Mouse (Mus musculus) spleen, adult 12 weeks (tissue): ENCODE results near the gene Dgkz.

Experiments
- DNase-seq: peaks from one replicate; pipeline ENCODE4 v3.0.0; 2022; ENCODE audit warnings: low spot score

The Dgkz gene

DNA sequence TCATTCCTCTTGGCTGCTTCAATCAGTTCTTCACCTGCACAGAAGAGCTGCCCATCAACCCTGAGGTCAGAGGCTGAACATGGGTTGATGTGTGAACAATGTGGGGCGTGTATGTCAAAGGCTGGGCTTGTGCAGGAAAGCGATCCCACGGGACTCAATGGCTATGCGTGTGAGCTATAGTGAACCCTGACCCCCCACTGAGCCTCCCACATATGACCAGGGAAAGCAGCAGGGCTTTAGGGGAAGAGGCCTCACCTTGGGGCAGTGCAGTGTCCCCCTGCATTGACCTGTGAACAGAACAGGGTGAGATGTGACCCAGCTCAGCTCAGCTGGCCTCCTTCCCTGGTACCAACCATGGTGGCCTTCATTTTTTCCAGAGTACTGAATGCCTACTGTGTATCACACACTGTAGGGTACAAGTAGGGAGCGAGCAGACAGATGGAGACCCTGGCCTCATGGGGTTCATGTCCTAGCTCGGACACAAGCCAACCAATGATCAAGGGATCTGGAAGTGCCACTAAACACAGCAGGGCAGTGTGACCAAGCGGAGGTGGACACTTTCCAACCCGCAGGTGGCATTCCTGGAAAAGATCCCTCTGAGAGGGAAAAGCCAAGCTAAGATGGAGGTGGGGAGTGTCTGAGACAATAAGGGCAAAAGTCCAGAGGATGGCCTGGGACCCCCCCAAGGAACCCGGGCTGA lies 40.7 kb downstream of the Dgkz start:
- no peak for DNase-seq

GRCm38 (mm10) chr2:91934016-91934415 lies 41.6 kb downstream of the Dgkz start:
- DNase-seq: no peak

- DNase-seq: no peak
These were observed 42.2 kb downstream of the Dgkz start for GRCm38 (mm10) chr2:91933471-91933870.

DNA sequence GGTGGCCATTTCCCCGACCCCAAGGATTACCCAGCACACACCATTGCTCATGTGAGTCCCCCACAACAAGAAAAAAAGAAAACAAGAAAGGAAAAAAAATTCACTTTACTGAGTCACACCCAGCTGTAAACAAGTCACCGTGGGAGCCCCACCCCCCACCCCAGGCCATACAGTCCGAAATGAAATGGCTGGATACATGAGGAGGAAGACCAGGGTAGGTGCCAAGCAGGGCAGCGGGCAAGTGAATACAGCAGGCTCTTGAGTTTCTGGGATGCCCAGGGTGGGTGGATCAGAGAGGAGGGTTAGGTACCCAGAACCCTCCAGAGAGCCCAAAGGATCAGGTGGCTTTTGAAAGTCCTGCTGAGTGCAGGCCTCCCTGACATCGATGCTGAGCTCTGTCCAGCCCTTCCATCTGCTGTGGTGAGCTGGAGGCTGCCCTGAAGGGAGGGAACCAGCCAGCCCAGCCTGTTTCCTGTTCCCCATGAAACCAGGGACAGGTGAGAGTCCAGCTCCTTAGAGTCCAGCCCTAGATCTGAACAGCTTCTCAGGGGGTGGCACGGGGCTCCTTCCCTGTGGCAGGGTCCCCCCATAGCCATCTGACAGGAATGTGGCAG lies 42.8 kb downstream of the Dgkz start:
- DNase-seq: no peak

- DNase-seq: no peak
These were observed 43.4 kb downstream of the Dgkz start, which contains the start of gene Mdk for GRCm38 (mm10) chr2:91932160-91932711. Gene Mdk, minus strand, starts transcription at chr2:91932297.

GRCm38 (mm10) chr2:91931328-91932159 lies 44.1 kb downstream of the Dgkz start:
- no peak for DNase-seq

DNA sequence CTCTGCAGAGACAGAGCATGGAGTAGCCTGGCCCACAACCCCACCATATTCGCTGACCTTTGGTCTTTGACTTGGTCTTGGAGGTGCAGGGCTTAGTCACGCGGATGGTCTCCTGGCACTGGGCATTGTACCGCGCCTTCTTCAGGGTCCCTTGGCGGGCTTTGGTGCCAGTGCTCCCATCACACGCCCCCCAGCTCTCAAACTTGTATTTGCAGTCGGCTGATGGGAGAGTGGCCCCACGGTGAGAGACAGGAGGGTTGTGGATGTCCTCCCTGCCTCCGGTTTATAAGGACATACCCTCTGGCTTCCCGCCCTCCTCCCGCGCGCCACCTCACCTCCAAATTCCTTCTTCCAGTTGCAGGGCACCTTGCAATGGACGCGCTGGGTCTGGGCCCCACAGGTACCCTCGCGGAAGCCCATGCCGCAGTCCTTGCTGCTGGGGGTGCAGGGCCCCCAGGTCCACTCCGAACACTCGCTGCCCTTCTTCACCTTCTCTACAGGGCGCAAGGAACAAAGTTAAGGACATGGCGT lies 44.8 kb downstream of the Dgkz start:
- DNase-seq: no peak

DNA sequence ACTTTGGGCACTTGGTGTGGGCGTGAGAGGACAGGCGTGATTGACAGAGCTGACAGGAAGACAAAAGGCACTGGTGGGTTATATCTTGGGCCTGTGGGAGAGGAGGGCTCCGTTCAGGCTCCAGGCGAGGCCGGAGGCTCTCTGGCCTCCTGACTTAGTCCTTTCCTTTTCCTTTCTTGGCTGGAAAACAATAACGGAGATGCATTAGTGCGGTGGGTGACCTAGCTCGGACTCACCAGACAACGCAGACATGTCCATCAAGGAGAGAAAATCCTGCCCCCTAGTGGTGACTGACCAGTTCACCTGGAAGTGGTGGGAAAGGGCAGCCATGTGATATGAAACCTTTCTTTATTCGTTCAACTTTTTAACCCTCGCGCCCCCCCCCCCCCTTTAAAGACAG lies 45.7 kb downstream of the Dgkz start:
- no peak for DNase-seq

- DNase-seq: no peak
These were observed 46.2 kb downstream of the Dgkz start for GRCm38 (mm10) chr2:91929455-91929854.

- no peak for DNase-seq
These were observed 46.9 kb downstream of the Dgkz start for GRCm38 (mm10) chr2:91928534-91929350.

DNA sequence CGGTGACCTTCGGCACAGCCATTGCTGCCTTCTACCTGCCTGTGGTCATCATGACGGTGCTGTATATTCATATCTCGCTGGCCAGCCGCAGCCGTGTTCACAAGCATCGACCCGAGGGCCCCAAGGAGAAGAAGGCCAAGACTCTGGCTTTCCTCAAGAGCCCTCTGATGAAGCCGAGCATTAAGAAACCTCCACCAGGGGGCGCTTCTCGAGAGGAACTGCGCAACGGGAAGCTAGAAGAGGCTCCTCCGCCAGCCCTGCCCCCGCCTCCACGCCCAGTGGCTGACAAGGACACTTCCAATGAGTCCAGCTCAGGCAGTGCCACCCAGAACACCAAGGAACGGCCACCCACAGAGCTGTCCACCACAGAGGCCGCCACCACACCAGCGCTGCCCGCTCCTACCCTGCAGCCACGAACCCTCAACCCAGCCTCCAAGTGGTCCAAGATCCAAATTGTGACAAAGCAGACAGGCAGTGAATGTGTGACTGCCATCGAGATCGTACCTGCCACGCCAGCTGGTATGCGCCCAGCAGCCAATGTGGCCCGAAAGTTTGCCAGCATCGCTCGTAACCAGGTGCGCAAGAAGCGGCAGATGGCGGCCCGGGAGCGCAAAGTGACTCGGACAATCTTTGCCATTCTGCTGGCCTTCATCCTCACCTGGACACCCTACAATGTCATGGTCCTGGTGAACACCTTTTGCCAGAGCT lies 47.7 kb downstream of the Dgkz start:
- peak; percentile 54 for DNase-seq

DNA sequence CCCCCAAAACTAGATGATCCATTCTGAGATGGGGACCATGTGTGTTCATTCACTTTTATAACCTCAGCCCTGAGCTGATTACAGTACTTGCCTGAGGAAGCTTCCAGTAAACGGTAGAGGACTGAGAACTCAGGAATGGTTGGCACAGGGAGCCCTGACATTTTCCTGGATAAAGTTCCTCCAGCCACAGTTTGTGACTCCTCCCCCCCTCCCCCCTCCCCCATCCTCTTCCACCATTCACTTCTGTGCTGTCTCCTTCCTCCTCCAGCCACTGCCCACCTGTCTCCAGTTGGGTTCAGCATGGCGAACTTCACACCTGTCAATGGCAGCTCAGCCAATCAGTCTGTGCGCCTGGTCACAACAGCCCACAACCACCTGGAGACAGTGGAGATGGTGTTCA lies 48.7 kb downstream of the Dgkz start, which contains the start of gene Chrm4:
TSS of gene Chrm4 (plus strand) at position 301 of the 400 bp plus-strand sequence.
- DNase-seq: no peak

- no peak for DNase-seq
These were observed 50.2 kb downstream of the Dgkz start for GRCm38 (mm10) chr2:91925442-91925841.

GRCm38 (mm10) chr2:91924726-91925125 lies 50.9 kb downstream of the Dgkz start:
- DNase-seq: no peak

DNA sequence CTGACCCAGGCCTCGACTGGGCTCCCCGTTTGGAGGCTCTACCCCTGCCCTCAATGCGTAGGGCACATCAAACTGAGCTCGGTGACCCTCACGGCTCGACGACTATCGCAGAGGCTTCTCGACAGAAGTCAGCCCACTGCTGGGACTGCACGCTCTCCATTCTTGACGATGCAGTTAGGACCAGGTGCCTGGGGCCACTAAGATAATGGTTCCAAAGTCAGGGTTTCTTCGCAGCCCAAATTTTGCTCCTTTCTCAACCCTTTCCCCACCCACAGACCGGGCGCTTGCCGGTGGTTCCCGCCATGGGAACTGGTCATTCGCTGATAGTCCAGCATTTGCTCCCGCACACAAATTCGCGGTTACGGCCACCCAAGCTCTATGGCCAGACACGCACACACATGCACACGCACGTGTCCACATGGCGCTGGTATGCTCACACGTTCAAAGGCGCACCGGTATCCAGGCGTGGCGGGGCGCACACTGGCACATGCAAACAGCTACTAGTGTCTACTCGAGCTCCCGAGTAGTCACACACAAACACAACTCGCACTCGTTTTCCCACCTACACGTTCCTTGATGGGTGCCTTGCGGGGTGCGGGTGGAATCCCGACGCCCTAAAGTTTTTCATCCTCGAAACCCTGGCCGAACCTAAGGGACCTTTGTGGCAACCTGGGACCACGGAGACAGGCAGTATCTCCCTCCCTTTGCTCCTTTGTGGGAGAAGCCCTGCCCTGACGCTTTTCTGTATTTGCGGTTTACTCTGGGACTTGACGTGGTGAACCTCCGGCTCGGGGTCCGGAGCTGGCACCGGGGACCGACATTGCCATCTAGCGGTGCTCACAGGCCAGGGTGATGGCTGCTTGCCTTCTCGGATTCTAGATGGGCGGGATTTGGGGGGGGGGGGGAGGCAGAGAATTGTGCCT lies 52.0 kb downstream of the Dgkz start:
- no peak for DNase-seq

DNA sequence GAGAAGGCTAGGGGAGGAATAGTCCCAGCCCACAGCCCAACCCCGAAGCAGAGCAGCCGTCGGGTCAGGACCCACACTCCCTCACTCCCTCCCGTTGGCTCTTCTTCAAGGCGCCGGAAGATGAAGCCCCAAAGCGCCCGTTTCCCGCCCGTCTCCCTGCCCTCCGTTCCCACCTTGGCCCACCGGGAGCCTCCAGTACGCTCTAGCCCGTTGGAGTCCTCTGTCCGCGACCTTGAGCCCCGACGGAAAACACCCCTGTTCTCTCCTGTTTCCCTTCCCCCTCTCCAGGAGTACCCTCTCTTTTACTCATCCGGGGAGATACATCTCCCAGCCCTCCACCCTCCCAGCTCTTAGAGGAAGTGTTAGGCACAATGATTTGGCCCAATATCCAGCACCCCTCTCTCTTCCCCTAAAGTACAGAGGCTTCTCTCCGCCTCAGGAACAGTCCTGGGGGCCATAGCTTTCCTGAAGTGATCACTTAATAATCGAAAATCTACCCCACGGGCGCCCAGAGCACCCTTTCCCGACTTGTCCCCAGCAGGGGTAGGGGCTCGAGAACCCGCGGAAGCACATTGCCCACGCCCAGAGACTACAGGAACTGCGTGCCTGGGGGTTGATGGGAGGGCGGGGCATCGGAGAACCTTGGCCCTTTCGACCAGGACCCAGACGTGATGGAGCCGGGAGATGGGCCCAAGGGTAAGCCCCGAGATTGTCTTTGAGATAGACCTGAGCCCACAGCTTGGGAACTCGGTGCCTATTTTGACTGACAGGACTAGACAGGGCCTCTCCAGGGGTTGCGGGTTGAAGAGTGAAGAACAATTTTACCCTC lies 52.9 kb downstream of the Dgkz start:
- no peak for DNase-seq

DNA sequence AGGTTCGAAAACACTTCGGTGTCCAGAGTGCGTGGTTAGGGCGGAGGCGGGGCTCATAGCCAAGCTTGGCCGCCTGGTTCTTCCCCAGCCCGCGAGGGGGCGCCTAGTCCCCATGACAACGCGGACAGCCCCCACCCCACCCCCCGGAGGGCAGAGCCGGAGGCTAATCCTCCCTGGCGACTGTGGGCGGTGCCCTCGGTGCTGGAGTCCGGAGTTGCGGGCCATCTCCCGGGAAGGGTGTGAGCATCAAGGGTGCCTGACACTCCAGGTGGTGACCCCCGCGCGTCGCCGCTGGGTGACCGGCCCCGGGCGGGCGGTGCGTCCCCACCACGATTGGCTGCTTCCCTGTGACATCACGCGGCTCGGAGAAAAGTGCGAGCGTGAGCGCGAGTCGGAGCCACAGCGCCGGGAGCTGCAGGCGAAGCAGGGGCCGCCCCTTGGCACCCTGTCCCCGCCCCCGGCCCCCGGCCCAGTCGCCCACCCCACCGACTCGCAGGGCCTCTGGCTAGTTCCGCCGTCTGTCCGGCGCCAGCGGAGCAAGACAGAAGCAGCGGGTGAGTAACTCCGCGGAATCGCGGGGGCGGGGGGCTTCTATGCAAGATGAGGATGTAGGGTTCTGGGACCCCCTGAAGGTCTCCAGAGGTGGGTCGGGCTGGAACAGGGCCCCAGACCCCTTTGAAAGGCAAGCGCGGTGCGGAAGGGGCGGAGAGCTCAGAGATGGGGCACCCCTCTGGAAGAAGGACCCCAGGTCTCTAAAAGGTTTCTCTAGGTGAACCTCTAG lies 53.7 kb downstream of the Dgkz start:
- DNase-seq: peak; percentile 1
